Mouse (Mus musculus): ENCODE results near the gene Traf3ip3.
A peak's percentile ranks its signal among the peaks of the same experiment; 100 is the strongest.

Traf3ip3 gene

DNA sequence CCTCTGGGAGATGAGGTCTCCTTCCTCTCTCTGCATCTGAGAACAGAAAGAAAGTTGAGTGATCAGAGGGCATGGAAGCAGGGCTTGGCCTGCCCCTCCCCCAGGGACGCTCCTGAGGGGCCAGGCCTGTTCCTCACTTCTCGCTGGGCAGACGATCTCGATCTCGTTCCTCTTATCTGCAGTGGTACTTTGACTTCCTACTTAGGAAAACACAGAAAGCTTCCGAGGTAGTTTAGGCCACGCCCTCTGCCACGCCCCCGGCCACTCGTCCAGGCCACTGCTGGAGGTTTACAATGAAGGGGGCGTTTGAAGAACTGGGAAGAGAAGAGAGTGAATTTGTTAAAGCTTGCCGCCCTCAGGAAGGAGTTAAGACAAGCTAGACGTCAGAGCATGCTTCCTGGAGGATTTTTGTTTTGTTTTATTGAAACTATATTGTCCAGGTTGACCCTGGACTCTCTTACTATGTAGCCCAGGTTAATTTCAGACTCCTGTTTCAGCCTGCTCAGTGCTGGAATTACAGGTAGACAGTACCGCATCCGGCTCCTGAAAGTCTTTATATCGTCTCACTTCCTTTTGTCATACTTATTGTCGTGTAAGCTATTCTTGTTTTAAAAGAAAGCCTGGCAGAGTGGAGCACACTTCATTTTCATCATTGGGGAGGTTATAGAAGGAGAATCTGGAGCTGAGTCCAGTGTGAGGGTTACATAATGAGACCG is 41.0 kb downstream of the Traf3ip3 start:
- peak in 1 of 2 experiments; percentile 35 for DNase-seq (ENCODE audit: low spot score in 2 of 2)

DNA sequence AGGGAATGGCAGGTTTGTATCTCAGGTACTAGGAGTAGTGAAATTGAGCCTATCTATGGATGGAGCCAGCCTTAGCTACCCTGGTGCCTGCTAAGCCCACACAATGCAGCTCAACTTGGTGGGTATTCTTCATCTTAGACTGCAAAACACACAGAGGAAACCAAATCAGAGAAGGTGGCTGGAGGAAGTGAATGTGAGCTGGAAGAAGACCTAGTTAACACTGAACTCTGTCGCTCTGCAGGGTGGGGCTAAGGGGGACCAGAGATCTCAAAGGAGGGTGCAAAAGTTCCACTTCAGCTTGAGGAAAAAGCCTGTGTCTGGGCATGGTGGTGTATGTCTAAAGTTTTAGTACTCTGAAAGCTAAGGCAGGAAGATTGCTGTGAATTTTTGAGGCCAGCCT is 41.9 kb downstream of the Traf3ip3 start:
- no peak for DNase-seq (ENCODE audit: low spot score in 2 of 2)

DNA sequence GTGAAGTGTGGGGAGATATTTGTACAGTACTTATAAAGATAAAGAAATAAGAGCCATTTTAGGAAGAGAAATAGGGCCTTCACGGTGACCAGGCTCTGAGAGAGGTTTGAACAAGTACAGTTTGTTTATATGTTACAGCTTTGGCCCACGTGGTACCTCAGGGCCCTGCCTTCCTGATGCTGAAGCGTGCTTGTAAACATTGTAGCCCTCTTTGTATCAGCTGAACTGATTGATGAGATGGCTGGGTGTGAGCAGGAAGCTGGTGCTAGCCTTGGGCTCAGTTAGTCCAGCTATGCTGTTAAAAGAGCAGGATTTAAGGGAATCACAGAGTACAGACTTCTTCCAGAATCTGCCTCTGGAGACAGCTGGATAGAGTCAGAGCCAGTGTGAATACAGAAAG is 42.3 kb downstream of the Traf3ip3 start:
- no peak for DNase-seq (ENCODE audit: low spot score in 2 of 2)

DNA sequence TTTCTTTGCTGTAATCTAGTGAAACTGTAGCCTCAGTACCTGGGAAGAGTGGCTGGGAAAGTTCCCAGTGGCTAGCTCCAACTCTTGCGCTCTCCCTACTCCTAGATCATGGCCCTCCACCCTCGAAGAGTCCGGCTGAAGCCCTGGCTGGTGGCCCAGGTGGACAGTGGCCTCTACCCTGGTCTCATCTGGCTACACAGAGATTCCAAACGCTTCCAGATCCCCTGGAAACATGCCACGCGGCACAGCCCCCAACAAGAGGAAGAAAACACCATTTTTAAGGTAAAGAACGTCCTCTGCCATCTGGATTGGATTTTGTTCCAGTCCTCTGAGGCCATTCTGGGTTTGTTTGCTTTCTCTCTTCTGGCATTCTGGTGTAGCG is 44.4 kb downstream of the Traf3ip3 start:
- DNase-seq (ENCODE audit: low spot score in 2 of 2) = no peak

DNA sequence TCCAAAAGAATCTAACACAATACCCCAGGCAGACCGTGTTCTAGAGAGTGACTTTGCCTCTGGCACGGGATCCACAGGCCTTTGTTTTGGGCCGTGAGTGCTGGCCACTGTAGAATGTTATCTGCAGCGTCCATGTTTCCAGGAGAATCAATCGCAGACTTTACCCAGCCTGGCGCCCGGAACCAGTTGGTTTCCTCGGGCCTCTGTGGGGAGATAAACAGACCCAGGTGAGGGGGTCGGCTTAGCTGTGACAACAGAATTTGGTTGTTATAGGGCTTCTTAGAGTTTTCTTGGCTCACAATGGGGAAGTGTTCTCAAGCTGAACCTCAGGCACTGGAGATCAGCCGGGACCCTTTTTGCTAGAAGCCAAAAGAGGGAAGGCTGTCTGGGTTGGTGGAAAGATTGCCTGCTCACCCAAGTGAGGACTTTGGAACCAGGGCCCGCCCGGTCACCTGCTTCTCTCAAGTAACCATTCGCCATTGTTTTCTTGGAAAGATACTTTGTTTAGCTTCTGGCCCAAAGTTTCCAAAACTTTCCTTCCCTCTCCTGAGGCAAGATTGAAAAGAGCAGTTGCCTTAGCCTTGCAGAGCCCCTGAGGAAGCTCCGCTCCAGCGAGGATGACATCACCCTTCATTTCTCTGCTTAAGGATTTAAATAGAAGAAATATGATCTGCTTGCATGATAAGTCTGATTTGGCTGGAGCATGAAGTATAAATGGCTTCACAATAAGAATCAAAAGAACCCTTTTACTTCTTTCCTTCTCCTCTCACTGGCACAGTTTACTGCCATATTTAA is 45.0 kb downstream of the Traf3ip3 start:
- no peak for DNase-seq (ENCODE audit: low spot score in 2 of 2)

DNA sequence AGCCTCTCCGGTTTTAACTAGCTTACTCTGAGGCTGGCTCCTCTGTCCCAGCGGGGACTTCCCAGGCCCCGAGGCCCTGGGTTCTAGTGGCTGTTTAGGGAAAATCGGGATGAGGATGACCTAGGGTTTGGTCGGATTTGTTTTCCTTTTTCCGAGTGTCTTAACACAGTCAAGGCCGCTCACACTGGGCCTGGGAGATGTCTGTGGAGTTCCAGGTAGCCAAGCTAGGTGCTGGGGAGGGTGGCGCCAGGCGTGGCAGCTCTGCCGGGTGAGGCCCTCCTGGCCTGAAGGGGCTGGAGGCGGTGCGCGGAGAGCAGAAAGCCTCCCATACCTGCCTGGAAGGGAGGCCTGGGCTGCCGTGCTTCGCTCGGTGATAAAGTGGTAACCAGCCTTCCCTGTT is 47.9 kb downstream of the Traf3ip3 start:
- peak; percentile 50 to 51 for DNase-seq (ENCODE audit: low spot score in 2 of 2)

DNA sequence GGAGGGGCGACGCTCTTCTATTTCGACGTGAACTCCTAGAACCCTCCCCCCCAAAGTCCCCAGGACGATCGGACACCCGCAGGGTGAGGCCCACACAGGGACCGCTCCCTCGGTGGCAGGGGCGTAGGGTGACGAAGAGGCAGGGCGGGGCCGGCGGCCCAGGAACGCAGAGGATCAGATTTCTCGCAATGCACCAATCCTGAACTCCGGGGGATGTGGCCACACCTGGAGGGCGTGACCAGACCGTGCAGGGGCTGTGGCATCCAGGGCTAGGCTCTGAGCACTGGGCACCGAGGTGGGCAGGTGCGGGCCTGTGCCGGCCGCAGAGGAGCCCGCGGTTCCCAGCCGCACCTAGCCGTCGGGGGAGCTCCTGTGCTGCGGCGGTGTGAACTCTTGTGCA is 48.6 kb downstream of the Traf3ip3 start, which contains the start of gene Irf6:
Gene Irf6 (plus strand): TSS at position 240 of the 400 bp plus-strand sequence.
- peak; percentile 78 to 84 for DNase-seq (ENCODE audit: low spot score in 2 of 2)

DNA sequence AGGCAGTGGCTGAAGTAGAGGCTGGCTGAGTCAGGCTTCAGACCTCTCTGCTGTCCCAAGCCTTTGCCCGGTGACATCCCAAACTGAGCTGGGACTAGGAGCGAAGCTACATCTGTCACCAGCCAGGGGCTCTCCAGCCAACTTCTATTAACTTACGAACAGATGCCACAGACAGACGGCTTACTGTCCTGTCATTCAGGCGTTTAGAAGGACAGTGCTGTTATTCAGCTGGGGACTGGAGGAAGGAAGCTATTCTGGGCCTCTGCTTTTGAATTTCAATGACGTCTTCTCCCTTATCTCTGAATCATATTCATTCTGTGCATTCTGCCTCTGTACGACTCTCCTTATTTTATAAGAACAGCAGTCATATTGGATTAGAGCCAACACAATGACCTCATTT is 50.4 kb downstream of the Traf3ip3 start:
- DNase-seq (ENCODE audit: low spot score in 2 of 2) = no peak

DNA sequence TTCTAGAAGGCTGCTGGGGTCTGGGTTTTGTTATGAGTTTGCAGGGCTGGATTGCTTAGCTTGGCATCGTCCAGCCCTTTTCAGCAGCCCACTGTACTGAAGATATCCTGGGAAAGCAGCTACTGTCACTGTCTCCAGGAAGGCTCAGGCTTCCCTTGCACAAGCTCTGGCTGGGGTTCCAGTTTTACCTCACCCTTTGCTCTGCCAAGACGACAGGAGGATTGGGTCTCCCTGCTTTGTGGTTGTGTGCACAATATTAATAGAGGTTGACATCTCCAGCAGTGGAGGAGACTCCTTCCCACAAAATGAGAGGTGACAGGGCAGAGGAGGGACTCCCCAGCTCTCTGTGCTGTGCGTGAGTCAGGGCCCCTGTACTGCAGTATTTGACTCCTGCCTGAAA is 52.3 kb downstream of the Traf3ip3 start:
- DNase-seq (ENCODE audit: low spot score in 2 of 2) = no peak

DNA sequence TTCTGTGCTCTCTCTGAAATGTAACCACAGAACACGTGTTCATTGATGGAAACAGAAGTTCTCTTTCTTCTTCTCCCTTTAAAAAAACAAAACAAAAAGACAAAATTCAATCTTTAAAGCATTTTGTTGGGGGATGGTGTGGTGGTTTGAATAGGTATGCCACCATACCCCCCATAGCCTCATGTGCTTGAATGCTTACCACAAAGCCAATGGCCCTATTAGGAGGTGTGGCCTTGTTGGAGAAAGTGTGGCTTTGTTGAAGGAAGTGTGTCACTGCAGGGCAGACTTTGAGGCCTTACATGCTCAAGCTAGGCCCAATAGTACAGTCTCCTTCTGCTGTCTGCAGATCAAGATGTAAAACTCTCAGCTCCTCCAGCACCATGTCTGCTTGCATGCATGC is 55.1 kb downstream of the Traf3ip3 start:
- DNase-seq (ENCODE audit: low spot score in 2 of 2) = no peak

DNA sequence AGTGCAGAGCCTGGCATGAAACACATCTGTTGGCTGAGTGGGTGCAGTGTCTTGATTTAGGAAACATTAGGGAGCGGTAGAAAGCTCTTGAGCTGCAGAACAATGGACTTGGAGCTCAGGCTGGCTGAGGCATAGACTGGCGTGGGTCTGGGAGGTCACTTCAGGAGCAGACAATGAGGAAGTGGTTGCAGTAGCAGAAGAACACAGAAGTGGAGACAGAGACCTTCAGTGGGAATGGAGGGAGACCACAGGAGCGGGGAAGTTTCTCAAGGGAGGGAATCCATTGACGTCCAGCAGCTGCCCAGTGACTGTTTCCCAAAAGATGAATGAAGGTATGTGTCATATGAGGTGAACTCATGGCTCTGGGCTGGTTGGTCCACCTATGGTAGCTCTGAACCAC is 56.4 kb downstream of the Traf3ip3 start:
- DNase-seq (ENCODE audit: low spot score in 2 of 2) = no peak

DNA sequence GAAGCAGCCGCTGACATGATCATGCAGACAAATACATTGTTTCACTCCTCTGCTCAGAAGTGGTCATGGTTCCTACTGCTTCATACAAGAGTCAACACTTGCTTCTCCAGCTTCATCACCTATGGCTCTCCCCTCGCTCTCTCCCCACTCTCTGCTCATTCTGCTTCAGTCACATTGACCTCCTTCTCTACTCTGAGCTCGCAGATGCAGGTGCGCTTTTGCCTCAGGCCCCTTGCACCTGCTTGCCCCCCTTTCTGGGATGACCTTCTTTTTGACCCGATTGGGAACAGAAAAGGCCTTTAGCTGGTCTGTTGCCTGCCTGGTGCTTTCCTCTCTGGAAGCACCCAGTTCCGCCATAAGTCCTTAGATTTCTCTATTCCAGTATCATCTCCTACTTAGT is 57.0 kb downstream of the Traf3ip3 start:
- DNase-seq (ENCODE audit: low spot score in 2 of 2) = no peak

DNA sequence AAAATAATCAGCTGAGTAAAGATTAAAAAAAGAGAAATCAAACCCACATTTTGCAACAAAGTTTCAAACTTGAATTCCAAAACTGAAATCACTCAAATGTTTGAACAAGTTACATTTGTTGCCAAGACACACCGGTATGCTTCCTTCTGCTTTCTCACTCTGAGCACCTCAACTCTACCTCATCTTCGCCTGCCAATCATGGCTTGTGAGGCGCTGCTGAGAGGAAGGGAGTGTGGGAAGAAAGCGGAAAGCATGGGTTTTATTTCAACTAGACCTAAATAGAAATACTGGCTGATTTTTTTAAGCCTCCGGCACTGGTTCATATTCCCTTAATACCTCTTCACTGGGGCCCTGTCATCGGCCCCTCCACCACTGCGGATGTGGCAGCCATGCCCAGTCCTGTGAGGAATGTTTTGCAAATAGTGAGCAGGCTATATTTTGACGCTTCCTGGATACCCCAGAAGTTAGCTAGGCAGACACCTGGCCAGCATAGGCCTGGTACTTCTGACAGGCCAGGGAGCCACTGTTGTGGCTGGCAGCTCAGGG is 58.9 kb downstream of the Traf3ip3 start:
- no peak for DNase-seq (ENCODE audit: low spot score in 2 of 2)

DNA sequence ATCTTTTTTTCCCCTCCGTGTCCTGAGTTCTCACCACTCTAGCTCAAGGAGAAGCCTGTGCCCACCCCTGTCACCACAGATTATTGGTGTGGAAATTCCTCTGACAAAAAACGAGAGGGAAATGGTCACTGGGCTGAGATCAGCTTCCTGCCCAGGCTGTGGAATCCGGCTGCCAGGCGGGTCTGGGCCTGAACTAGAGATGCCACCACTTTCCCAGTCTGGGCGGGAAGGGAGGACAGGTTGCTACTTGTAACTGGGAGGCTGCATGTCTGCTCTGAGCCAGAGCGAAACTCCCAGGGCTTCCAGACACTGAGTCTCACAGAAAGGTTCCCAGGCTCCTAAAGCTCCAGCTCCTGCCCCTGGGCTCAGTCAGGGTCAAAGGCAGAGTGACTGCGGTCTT is 60.4 kb downstream of the Traf3ip3 start:
- peak; percentile 64 to 85 for DNase-seq (ENCODE audit: low spot score in 2 of 2)

DNA sequence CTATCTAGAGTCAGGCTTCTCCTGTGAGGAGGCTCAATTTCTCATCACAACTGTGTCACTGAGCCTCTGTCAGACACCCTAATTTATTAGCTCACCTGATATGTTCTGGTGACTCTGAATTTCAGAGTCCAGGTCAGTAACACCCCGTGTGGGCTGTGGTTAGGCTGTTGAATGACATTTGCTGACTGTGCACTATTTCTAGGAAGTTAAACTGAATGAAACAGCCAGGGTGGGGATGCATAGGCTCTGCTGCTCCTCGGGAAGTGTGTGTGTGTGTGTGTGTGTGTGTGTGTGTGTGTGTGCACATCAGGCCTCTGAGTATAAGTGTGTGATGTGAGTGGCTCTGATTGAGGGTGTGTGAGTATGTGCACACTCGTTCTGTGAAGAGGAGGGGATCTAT is 62.8 kb downstream of the Traf3ip3 start:
- DNase-seq (ENCODE audit: low spot score in 2 of 2) = no peak

DNA sequence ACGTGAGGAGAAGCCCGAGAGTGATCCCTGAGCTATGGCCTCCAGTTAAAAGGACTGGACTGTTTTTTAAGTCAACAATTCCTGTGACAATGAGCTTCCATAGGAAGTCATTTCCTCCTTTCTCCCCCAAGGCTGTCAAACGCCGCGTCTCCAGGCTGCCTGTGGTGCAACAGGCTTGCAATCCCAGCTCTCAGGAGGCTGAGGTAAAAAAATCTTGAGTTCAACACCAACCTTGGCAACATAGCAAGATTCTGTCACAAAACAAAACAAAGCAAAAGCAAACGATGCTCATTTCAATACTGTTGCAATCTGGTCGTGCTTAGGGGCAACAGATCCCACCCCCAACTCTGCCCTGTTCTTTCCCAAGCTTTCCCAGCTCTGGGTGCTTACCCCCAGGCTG is 63.4 kb downstream of the Traf3ip3 start:
- no peak for DNase-seq (ENCODE audit: low spot score in 2 of 2)

DNA sequence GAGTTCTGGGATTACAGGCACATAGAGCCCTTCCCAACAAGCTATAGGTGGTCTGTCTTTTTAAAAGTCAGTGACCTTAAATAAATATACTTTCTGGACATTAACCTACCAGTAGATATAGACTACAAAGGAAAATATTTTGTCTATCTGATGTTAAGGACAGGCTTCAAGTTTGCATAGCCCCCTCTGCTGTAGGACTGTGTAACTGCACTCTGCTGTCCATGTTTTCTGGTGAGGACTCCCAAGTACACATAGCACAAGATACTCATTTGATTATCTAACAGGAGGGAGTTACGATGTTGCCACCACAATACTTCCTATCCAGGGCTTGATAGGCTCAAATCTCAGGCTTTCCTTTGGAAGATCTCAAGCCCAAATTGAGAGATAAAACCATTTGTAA is 67.8 kb downstream of the Traf3ip3 start:
- no peak for DNase-seq (ENCODE audit: low spot score in 2 of 2)

DNA sequence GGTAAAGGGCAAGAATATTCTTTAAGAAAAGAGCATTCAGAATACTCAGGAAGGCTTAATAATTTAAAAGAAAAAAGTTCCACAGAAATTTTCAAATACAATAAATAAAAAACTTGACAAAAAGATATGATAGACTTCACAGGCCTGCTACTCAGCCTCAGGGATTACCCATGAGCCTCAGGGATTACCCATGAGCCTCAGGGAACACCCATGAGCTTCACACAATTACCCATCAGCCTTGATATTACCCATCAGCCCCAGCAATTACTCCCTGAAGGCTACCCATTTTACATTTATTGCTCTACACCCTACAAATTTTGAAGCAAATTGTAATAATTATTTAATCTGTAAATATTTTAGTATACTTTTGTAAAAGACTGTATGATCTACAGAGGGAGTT is 69.1 kb downstream of the Traf3ip3 start:
- DNase-seq (ENCODE audit: low spot score in 2 of 2) = no peak

DNA sequence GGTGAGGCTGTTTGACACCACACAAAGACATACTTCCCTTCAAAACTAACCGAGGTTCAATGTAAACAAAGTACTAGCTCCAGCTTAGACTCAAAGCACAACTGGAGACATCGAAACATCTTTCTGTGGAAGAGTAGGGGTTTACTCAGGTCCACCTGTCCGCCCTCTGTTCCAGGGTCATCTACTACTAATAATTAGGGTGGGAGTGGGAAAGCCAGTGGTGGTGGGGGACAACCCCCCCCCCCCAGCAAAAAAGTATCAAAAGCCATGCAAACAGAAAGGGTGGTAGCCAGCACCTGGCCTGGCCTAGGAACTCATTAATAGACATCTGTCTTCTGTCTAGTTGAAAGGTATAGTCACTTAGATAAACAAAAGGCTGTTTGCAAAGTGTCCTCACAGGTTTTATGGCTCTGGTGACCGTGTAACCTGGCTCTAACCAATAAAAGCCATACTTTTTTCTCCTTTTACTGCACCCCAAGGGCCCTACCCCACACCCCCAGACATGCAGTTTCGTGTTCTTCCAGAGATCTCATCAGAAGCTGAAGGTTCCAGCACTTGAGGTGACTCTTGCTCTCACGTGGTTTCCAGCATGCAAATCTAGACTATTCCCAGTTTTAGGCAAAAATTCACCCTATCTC is 70.1 kb downstream of the Traf3ip3 start:
- DNase-seq (ENCODE audit: low spot score in 2 of 2) = no peak

DNA sequence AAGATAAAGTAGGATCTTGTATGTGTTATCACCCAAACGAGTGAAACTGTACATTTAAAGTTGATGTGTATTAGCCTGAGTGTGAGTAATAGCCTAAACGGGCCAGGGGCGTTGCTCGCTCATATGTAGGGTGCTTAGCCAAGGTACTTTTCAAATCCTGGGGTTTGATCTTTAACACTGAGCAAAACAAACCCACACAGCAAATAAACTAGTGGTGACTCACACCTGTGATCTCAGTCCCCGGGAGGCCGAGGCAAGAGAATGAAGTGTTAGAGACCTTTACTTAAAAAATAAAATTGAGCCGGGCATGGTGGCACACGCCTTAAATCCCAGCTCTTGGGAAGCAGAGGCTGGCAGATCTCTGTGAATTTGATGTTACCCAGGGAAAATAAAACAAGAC is 70.7 kb downstream of the Traf3ip3 start:
- no peak for DNase-seq (ENCODE audit: low spot score in 2 of 2)

DNA sequence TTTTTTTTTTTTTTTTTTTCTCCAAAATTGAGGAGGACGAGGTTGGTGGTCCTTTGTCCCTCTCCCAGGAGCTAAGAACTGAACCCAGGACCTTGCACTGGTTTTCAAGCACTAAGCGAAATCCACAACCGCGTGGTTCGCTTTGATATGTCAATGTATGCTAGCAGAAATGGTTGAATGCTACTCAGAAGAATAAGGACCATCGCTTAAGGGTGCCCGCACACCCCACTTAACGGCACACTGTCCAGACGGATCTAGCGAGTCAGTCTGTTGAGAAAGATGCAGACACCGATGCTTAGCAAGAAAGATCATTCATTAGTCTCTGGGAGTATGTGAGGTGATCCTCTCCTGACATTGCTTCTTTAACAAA is 71.1 kb downstream of the Traf3ip3 start:
- no peak for DNase-seq (ENCODE audit: low spot score in 2 of 2)

DNA sequence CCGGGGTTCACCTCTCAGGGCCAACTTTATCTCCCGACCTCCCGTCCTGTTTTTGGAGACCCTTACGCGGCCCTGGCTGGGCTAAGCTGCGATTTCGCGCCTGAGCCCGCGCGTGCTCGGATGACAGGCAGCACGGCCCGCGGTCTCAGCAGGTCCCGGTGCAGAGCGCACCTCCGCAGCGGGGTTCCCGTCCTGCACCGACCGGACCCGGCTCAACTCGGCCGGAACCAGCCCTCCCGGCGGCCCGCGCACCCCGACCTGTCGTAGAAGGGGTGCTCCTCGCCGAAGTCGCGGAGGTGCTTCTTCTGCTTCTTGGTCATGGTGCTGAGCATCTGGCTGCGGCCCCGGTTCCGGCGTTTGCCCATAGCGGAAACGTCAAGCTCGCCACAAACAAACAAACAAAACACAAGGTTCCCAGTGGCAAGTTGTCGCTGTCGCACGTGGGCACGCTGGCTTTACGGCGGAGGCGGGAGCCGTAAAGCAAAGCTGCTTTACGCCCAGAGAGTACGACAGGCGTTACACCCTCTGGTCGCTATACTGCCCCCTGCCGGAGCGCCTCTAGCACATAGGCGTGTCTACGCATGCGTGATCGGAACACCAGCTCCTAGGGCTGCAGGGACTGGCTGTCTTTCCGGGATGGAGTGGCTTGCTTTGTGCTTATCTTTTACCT is 71.6 kb downstream of the Traf3ip3 start, which contains the start of gene Diexf:
Gene Diexf (minus strand): TSS at position 487 of the 670 bp plus-strand sequence.
- DNase-seq (ENCODE audit: low spot score in 2 of 2) = peak; percentile 91 to 94
